Mouse (Mus musculus) liver, embryonic 14.5 days (tissue): ENCODE measurements around the gene Dmrt3. TPM values are rescaled to one million over a fixed set of nuclear protein-coding genes. Genes with fewer than 3 reads are reported as not detected.

ENCODE experiments used
- ATAC-seq: fragments of 200-750 bp; cut with Nextera tagmentation; 2 replicates; pipeline ENCODE4 v1.8.0; 2017; ENCODE audit warnings: moderate number of reproducible peaks, mild to moderate bottlenecking, moderate library complexity; ENCODE audit not compliant: insufficient read depth
- DNase-seq, 3 experiments: peaks; one replicate each; pipeline ENCODE4 v3.0.0-alpha.2; 2012 to 2013; ENCODE audit warnings: low read depth in 3 of 3, low spot score in 3 of 3
- H3K27ac ChIP-seq: fragments of 300-500 bp; sonication (generic); 2 replicates; pipeline ENCODE4 v1.5.1; 2014; ENCODE audit warnings: moderate library complexity, mild to moderate bottlenecking, control low read depth, inconsistent platforms
- H3K27me3 ChIP-seq: fragments of 300-500 bp; sonication (generic); 2 replicates; pipeline ENCODE4 v1.6.1; 2014; ENCODE audit warnings: mild to moderate bottlenecking, low read length, moderate library complexity; ENCODE audit not compliant: control insufficient read depth, insufficient read depth
- H3K36me3 ChIP-seq: fragments of 300-500 bp; sonication (generic); replicated peaks from 2 replicates; pipeline ENCODE4 v1.6.1; 2014; ENCODE audit warnings: low read depth; ENCODE audit not compliant: control insufficient read depth, insufficient read depth
- H3K4me1 ChIP-seq, 2 experiments: fragments of 200-500 bp in 1 of 2; fragments of 300-500 bp in 1 of 2; sonication (generic) in 1 of 2; replicated peaks; 2 replicates each; pipeline ENCODE4 v1.6.1; 2012 to 2014; ENCODE audit warnings: antibody characterized with exemption in 1 of 2, inconsistent platforms in 1 of 2, low read length in 1 of 2; ENCODE audit not compliant: control insufficient read depth in 2 of 2, insufficient read depth in 2 of 2
- H3K4me2 ChIP-seq: fragments of 300-500 bp; sonication (generic); 2 replicates; pipeline ENCODE4 v1.6.1; 2014; ENCODE audit warnings: low read depth, mild to moderate bottlenecking, control low read depth, moderate library complexity
- H3K4me3 ChIP-seq, 2 experiments: fragments of 200-500 bp in 1 of 2; fragments of 300-500 bp in 1 of 2; sonication (generic) in 1 of 2; 2 replicates each; pipeline ENCODE4 v1.5.1; 2012 to 2014; ENCODE audit warnings: low read depth in 2 of 2, low read length in 2 of 2, mild to moderate bottlenecking in 2 of 2, control low read depth in 1 of 2, inconsistent platforms in 1 of 2, moderate library complexity in 1 of 2; ENCODE audit not compliant: insufficient read depth in 1 of 2
- H3K9ac ChIP-seq: fragments of 300-500 bp; sonication (generic); replicated peaks from 2 replicates; pipeline ENCODE4 v1.6.1; 2014; ENCODE audit warnings: mild to moderate bottlenecking, control low read depth, moderate library complexity
- H3K9me3 ChIP-seq: fragments of 300-500 bp; sonication (generic); 2 replicates; pipeline ENCODE4 v1.6.1; 2016; ENCODE audit warnings: low read length, mixed read lengths; ENCODE audit not compliant: control insufficient read depth
- CTCF ChIP-seq: IDR thresholded peaks from 2 replicates; pipeline ENCODE4 v1.5.1; 2016; ENCODE audit warnings: antibody characterized with exemption, low read depth, control low read depth
- EP300 ChIP-seq: IDR thresholded peaks from 2 replicates; pipeline ENCODE4 v1.6.1; 2016; ENCODE audit warnings: antibody characterized with exemption, low read depth
- WGBS: fragments of 180-500 bp; shearing (Covaris S2); extraction: QIAGEN DNeasy Blood & Tissue Kit; methylation state at CpG from one replicate; pipeline ENCODE4 v1.1.7; 2014; ENCODE audit not compliant: insufficient replicate concordance; 5-methylcytosine and 5-hydroxymethylcytosine counted together
- polyA plus RNA-seq, 2 experiments: library from polyadenylated mRNA; depleted of rRNA in 1 of 2; stranded (reverse) in 1 of 2; unstranded in 1 of 2; fragments of >200 nt; fragmentation: Nextera tagmentation in 1 of 2; extraction: Ambion mirVana in 1 of 2; gene quantifications; 2 replicates each; pipeline versions ENCODE4 v1.2.1 to v1.2.3; 2012 to 2014

The Dmrt3 gene
- polyA plus RNA-seq (2012; rRNA removed) (0.02 TPM in 1 of 2 replicates, not detected in the other), polyA plus RNA-seq (2014; fragmentation: Nextera tagmentation; extraction: Ambion mirVana) (not detected in 2 replicates)

DNA sequence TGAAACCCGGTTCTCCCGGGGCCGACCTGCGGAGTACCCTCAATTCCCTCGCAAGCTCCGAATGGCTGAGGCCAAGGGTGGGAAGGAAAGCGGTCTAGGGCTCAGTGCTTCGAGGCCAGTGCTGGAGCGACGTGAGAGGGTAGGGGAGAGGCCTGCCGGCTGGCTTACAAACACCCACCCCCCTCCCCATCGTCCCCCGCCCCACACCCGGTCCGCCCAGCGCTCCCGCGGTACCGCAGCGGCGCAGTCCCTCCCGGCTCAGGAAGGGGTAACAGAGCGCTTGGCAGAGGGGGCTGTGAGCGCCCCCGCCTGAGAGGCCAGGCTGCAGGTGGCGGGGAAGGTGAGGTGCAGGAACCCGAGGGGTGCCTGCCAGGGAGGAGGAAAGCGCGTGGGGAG lies at the start of gene Dmrt3:
TSS of gene Dmrt3 (plus strand) at position 287 of the 396 bp plus-strand sequence.
- peaks cover 94% of the 10 kb centered on the region for H3K27me3 ChIP-seq
- no peaks in the 10 kb centered on the region for H3K9me3 ChIP-seq
- no peaks in the 10 kb centered on the region for H3K36me3 ChIP-seq
- ATAC-seq (no peak), DNase-seq (no peak)
- H3K4me3 ChIP-seq = peak within 1 kb of the TSS in 1 of 2 experiments; percentile 15; a peak in 1 of 4 replicates
- TF ChIP-seq CTCF (no peak), EP300 (no peak)
- H3K27ac ChIP-seq = no peak within 1 kb of the TSS
- under 1% methylated on average over 25 of the region's 29 CpGs for WGBS
- H3K4me1 ChIP-seq = peaks cover 0 to 2% of the 10 kb centered on the region in 2 experiments; a peak in 2 of 4 replicates
- no peak within 1 kb of the TSS for H3K9ac ChIP-seq
- peak within 1 kb of the TSS; percentile 22 for H3K4me2 ChIP-seq

DNA sequence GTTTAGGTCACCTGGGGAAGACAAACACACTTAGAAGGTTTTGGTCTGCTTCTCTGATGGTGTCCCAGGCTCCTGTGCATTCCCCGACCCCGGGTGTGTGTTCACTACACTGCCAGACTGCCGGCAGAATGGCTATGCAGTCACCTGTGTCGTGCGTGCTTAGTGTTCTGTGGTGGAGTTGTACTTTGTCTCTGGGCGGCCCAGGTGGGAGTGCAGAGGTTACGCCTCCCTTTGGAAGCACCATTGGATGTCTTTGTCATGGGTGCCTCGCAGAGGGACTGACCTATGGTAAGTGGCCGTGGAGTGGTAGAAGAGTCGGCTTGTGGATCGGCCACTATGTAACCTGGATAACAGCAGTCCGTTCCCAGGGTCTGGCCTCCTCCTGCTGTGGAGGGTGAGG lies 45.7 kb upstream of the Dmrt3 start:
- ATAC-seq = no peak
- H3K27ac ChIP-seq = no peak overlapping the region

DNA sequence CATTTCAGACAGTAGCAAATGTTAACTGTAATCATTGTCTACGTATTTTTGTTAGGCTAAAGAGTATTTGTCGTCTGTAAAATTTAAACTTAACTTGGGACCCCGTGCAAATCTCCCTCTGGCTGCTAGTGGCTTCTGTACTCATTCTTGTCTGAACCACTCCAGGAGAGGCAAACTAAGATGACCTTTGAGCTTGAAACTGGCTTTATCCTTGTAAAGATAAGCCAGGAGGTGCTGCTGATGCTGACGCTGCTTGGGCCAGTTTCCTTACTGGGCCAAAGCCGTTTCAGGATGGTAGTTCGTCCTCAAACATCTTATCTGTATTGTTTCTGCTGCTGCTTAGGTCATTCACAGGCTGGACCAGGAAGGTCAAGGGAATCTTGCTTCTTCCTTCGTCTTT lies 40.3 kb upstream of the Dmrt3 start:
- WGBS = 51% methylated on average over 7 of the region's 7 CpGs
- H3K4me2 ChIP-seq = no peak overlapping the region
- H3K9ac ChIP-seq = no peak overlapping the region
- TF ChIP-seq EP300 = no peak
- no peak for TF ChIP-seq CTCF
- no peak overlapping the region for H3K27ac ChIP-seq
- H3K36me3 ChIP-seq = no peaks in the 10 kb centered on the region
- H3K27me3 ChIP-seq = no peaks in the 10 kb centered on the region
- ATAC-seq (no peak), DNase-seq (no peak)
- no peak overlapping the region for H3K4me3 ChIP-seq
- H3K9me3 ChIP-seq = no peaks in the 10 kb centered on the region
- peaks cover 0 to 4% of the 10 kb centered on the region in 2 experiments; a peak in 1 of 4 replicates for H3K4me1 ChIP-seq

More for the DNA sequence above, 45.7 kb upstream of the Dmrt3 start:
- H3K9me3 ChIP-seq = no peaks in the 10 kb centered on the region
- no peak for DNase-seq
- WGBS = 47% methylated on average over 12 of the region's 12 CpGs
- no peak overlapping the region for H3K4me3 ChIP-seq
- H3K9ac ChIP-seq = no peak overlapping the region
- no peaks in the 10 kb centered on the region for H3K27me3 ChIP-seq
- no peaks in the 10 kb centered on the region for H3K4me1 ChIP-seq
- TF ChIP-seq CTCF (no peak), EP300 (no peak)
- no peak overlapping the region for H3K4me2 ChIP-seq
- H3K36me3 ChIP-seq = no peaks in the 10 kb centered on the region

DNA sequence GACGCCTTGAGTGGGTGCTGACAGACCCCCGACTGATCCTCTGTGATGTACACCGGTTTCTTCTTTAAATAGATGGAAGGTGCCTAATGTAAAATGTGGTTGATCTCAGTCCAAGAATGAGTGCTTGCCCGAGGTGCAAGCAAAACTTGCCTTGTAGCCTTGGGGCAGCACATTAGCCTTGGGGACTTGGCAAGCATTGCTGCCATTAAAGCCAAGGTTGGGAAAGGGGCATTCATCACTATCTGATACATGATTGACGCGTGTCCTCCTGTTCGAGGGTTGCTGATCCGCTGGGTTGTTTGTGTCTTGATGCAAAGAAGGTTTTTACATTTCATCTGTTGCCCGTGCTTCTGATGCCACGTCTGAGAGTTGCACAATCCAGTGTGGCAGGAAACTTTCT lies 35.7 kb upstream of the Dmrt3 start:
- DNase-seq = no peak
- no peaks in the 10 kb centered on the region for H3K36me3 ChIP-seq
- TF ChIP-seq CTCF (no peak), EP300 (no peak)
- no peak overlapping the region for H3K4me3 ChIP-seq
- no peaks in the 10 kb centered on the region for H3K9me3 ChIP-seq
- no peak overlapping the region for H3K4me2 ChIP-seq
- no peak for ATAC-seq
- no peak overlapping the region for H3K27ac ChIP-seq
- WGBS = 31% methylated on average over 10 of the region's 10 CpGs
- H3K27me3 ChIP-seq = peaks cover 5% of the 10 kb centered on the region
- H3K4me1 ChIP-seq = peaks cover 0 to 8% of the 10 kb centered on the region in 2 experiments; a peak in 1 of 4 replicates
- H3K9ac ChIP-seq = no peak overlapping the region

DNA sequence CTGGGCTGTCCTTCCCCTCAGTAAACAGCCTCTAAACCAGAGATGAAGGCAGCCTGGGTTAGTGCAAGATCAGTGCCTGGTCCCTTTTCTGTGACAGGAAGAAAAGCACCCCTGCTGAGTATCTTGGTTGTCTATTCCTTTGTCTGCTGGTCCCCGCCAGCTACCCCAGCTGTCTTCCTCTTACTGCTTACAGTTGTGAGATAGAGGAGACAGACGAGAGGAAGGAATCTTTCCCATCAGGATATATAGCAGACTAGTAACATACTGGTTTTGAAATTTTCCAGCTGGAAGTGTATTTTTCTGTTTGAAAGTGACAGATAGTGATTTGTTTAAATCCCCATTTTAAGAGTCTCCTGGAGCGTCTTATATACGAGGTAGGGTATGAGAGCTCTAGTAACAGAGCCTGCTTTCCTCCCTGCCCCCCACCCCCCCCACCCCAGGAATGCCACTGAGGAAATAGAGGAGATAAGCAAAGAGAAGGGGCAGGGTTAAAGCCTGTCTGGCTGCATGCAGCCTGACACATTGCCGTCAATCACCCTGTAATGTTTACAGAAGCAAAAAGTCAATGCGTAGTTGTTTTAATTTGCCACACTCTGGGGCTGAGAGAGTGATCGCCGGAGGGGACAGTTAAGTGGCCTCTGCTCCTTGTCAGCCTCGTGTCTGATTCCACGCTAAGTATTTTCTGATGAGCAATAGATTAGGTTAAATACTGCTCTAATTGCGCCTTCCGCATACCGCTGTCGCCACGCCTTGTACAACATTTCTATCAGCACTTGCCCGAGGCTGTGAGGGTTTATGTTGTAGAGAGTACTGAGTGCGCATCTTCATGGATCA lies 34.9 kb upstream of the Dmrt3 start:
- DNase-seq = no peak
- Histone ChIP-seq H3K4me3 (0 out of 4 replicates have a peak overlapping the region, but pooled peaks of 1 of the 2 experiments have one; percentile 13), H3K36me3 (no peaks in the 10 kb centered on the region), H3K9ac (no peak overlapping the region), H3K27ac (no peak overlapping the region), H3K4me1 (peaks cover 0 to 8% of the 10 kb centered on the region in 2 experiments; a peak in 1 of 4 replicates), H3K4me2 (no peak overlapping the region), H3K9me3 (no peaks in the 10 kb centered on the region), H3K27me3 (peaks cover 5% of the 10 kb centered on the region)
- WGBS = 10% methylated on average over 17 of the region's 17 CpGs
- ATAC-seq = no peak
- TF ChIP-seq EP300 = no peak
- no peak for TF ChIP-seq CTCF
